8 mouse cellular contexts compared by ENCODE assay signal in genomic region chr9:44604779-44605615, GRCm38 (mm10). TPM values are rescaled to one million over a fixed set of nuclear protein-coding genes. Genes with fewer than 3 reads are reported as not detected.
DNase-seq lines count a peak whose midpoint lies in the region; ATAC-seq and TF ChIP-seq lines count a peak whose summit lies in the region.

TSS of gene Ddx6 (plus strand) at chr9:44604892.

- peak within 1 kb of the TSS; percentile 77 for H3K4me2 ChIP-seq in embryonic facial prominence, embryonic 15.5 days (replicated peaks)
- H3K4me2 ChIP-seq in kidney, embryonic 14.5 days (replicated peaks; ENCODE audit: low read depth, low read length), result peak within 1 kb of the TSS; percentile 61
- peak within 1 kb of the TSS; percentile 69 for H3K4me2 ChIP-seq in limb, embryonic 15.5 days
- H3K4me2 ChIP-seq in midbrain, postnatal 0 days (ENCODE audit: low read depth, low read length, poor library complexity, severe bottlenecking), result peak within 1 kb of the TSS; percentile 95

- peaks cover 21% of the 10 kb centered on the region for H3K4me1 ChIP-seq in bone marrow macrophage, adult 2 months (ENCODE audit: control insufficient read depth, insufficient read depth, low read length)
- H3K4me1 ChIP-seq in embryonic facial prominence, embryonic 15.5 days, result peaks cover 22% of the 10 kb centered on the region
- peaks cover 21% of the 10 kb centered on the region for H3K4me1 ChIP-seq in kidney, embryonic 14.5 days (ENCODE audit: control insufficient read depth, insufficient read depth, low read length)
- peaks cover 25% of the 10 kb centered on the region for H3K4me1 ChIP-seq in limb, embryonic 15.5 days
- H3K4me1 ChIP-seq in midbrain, postnatal 0 days (ENCODE audit: insufficient read depth, low read length), result peaks cover 7% of the 10 kb centered on the region; the same call in 1 of the 2 replicates

- TF ChIP-seq POLR2A in bone marrow macrophage, adult 2 months (IDR thresholded peaks at IDR 0.05; ENCODE audit: borderline replicate concordance, low read depth, low read length), result no peak

- peak; percentile 84 for DNase-seq in A20 (ENCODE audit: low read depth, low spot score)
- DNase-seq in heart, adult 9 months (ENCODE audit: low spot score in 2 of 2), result peak; percentile 75 to 77
- peak; percentile 80 for DNase-seq in midbrain, postnatal 0 days (ENCODE audit: low spot score)
- peak; percentile 72 to 76 for DNase-seq in spleen, postnatal 36 days (ENCODE audit: low spot score in 2 of 2)

- peaks cover 24% of the 10 kb centered on the region for H3K36me3 ChIP-seq in embryonic facial prominence, embryonic 15.5 days
- H3K36me3 ChIP-seq in kidney, embryonic 14.5 days (ENCODE audit: control insufficient read depth, insufficient read depth, low read length), result peaks cover 30% of the 10 kb centered on the region
- peaks cover 17% of the 10 kb centered on the region for H3K36me3 ChIP-seq in limb, embryonic 15.5 days
- peaks cover 6% of the 10 kb centered on the region; the same call in 1 of the 2 replicates for H3K36me3 ChIP-seq in midbrain, postnatal 0 days (ENCODE audit: insufficient read depth, low read length)

- no peak for TF ChIP-seq CTCF in bone marrow macrophage, adult 2 months (IDR thresholded peaks at IDR 0.05; ENCODE audit: low read depth, low read length)
- no peak for TF ChIP-seq CTCF in midbrain, postnatal 0 days (IDR thresholded peaks at IDR 0.05)

- peak within 1 kb of the TSS; percentile 97 for H3K27ac ChIP-seq in bone marrow macrophage, adult 2 months (ENCODE audit: insufficient read depth, low read depth, low read length)
- H3K27ac ChIP-seq in embryonic facial prominence, embryonic 15.5 days (replicated peaks), result peak within 1 kb of the TSS; percentile 99
- H3K27ac ChIP-seq in kidney, embryonic 14.5 days (ENCODE audit: low read depth, low read length), result peak within 1 kb of the TSS; percentile 99
- peak within 1 kb of the TSS; percentile 99 for H3K27ac ChIP-seq in limb, embryonic 15.5 days
- peak within 1 kb of the TSS; percentile 99 for H3K27ac ChIP-seq in midbrain, postnatal 0 days (ENCODE audit: low read depth, low read length)

- ATAC-seq in embryonic facial prominence, embryonic 15.5 days (ENCODE audit: insufficient number of reproducible peaks, low FRiP score, low TSS enrichment, low read depth), result peak; percentile 64
- ATAC-seq in kidney, embryonic 14.5 days (ENCODE audit: low FRiP score, low TSS enrichment), result peak; percentile 61
- ATAC-seq in limb, embryonic 15.5 days (ENCODE audit: insufficient number of reproducible peaks, low FRiP score, low TSS enrichment, low read depth), result peak; percentile 69
- ATAC-seq in midbrain, postnatal 0 days (ENCODE audit: low FRiP score), result peak; percentile 68

- no peaks in the 10 kb centered on the region for H3K27me3 ChIP-seq in embryonic facial prominence, embryonic 15.5 days
- H3K27me3 ChIP-seq in kidney, embryonic 14.5 days (ENCODE audit: control insufficient read depth, insufficient read depth, low read length), result no peaks in the 10 kb centered on the region
- no peaks in the 10 kb centered on the region for H3K27me3 ChIP-seq in limb, embryonic 15.5 days
- no peaks in the 10 kb centered on the region for H3K27me3 ChIP-seq in midbrain, postnatal 0 days (ENCODE audit: insufficient read depth, low read length)

- peak within 1 kb of the TSS; percentile 100 for H3K9ac ChIP-seq in embryonic facial prominence, embryonic 15.5 days
- peak within 1 kb of the TSS; percentile 100 for H3K9ac ChIP-seq in kidney, embryonic 14.5 days (ENCODE audit: low read depth, low read length)
- peak within 1 kb of the TSS; percentile 100 for H3K9ac ChIP-seq in limb, embryonic 15.5 days
- peak within 1 kb of the TSS; percentile 98 for H3K9ac ChIP-seq in midbrain, postnatal 0 days (replicated peaks; ENCODE audit: low read length, poor library complexity, severe bottlenecking)

- peak within 1 kb of the TSS; percentile 94 for H3K4me3 ChIP-seq in bone marrow macrophage, adult 2 months (ENCODE audit: insufficient read depth, low read length)
- peak within 1 kb of the TSS; percentile 99 for H3K4me3 ChIP-seq in embryonic facial prominence, embryonic 15.5 days (replicated peaks)
- H3K4me3 ChIP-seq in kidney, embryonic 14.5 days (ENCODE audit: low read length), result peak within 1 kb of the TSS; percentile 100
- peak within 1 kb of the TSS; percentile 98 for H3K4me3 ChIP-seq in limb, embryonic 15.5 days
- peak within 1 kb of the TSS; percentile 87 for H3K4me3 ChIP-seq in midbrain, postnatal 0 days (ENCODE audit: low read depth, low read length)

- H3K9me3 ChIP-seq in embryonic facial prominence, embryonic 15.5 days (replicated peaks), result no peaks in the 10 kb centered on the region
- H3K9me3 ChIP-seq in kidney, embryonic 14.5 days (ENCODE audit: control insufficient read depth, low read length), result no peaks in the 10 kb centered on the region
- H3K9me3 ChIP-seq in limb, embryonic 15.5 days, result no peaks in the 10 kb centered on the region
- no peaks in the 10 kb centered on the region for H3K9me3 ChIP-seq in midbrain, postnatal 0 days (ENCODE audit: low read length)

- WGBS in embryonic facial prominence, embryonic 15.5 days, result under 1% methylated on average over 61 of the region's 80 CpGs
- under 1% methylated on average over 59 of the region's 80 CpGs for WGBS in kidney, embryonic 14.5 days
- WGBS in limb, embryonic 15.5 days, result under 1% methylated on average over 63 of the region's 80 CpGs
- WGBS in midbrain, postnatal 0 days, result under 1% methylated on average over 56 of the region's 80 CpGs

RNA-seq across cellular contexts. Expression of gene Ddx6, which starts in this region (rescaled TPM):
- 111 and 122 TPM in 2 replicates for polyA plus RNA-seq in bone marrow macrophage, adult 2 months (2012; ENCODE audit: insufficient read depth, insufficient read length, missing spikeins)
- polyA plus RNA-seq in embryonic facial prominence, embryonic 15.5 days (2015; fragmentation: Nextera tagmentation; extraction: Ambion mirVana), result 15.3 and 19.7 TPM in 2 replicates
- 28.2 and 29.1 TPM in 2 replicates for polyA plus RNA-seq in kidney, embryonic 14.5 days (2014; fragmentation: Nextera tagmentation; extraction: Ambion mirVana)
- polyA plus RNA-seq in limb, embryonic 15.5 days (2015; fragmentation: Nextera tagmentation; extraction: Ambion mirVana), result 17.7 and 18.4 TPM in 2 replicates
- total RNA-seq in midbrain, postnatal 0 days (2014; rRNA removed), result 68.6 and 87.2 TPM in 2 replicates
- polyA plus RNA-seq in midbrain, postnatal 0 days (2015; fragmentation: Nextera tagmentation; extraction: Ambion mirVana), result 14.8 and 19.9 TPM in 2 replicates

Comparison
In these comparisons a context has a peak if more than half of its experiments do, and no peak if none do; other contexts are left out.
1. Peak in every context shown above with its lines: DNase-seq, ATAC-seq, H3K4me3 ChIP-seq and H3K27ac ChIP-seq.